Mouse (Mus musculus): ENCODE measurements around the gene Tsr1.

Gene Tsr1

DNA sequence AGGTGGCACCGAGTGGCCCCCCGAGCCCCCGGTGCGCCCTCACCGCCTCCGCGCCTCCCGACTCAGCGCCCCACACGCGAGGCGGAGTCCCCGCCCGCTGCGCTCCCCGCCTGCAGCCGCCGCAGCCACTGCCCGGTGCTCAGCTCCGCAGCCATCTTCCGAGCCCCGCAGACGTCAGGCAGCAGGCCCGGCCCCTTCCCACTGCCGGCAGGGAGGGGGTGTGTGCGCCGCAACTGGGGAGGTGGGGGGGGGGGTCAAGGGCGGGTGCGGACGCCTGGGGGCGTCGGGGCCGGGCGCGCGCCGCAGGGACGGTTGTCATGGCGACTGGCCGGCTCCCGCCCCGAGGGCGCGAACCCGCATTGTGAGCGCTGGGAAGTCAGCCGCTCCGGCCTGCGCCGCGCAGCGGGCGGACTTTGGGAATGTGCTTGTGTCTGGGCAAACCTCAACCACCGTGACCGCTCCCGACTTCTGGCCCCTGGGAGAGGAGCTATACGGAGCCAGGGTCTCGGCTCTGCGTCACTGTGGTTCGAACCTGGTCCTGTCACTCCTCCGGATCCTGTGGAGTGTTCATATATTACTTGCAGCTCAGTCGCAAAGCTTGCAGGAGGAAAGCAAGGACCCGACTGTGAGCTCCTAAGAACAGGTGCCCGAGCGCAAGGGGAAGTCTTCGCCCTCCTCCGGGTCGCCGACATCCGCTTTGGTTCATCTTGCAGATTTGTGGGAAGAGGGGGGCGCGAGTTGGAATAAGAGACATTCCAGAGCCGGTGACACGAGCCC is 782 bp upstream of the Tsr1 start, which contains the start of gene Sgsm2:
TSS of gene Sgsm2 (minus strand) at position 160 of the 777 bp plus-strand sequence.
- peak; percentile 83 for DNase-seq (ENCODE audit: low spot score in 2 of 2)

DNA sequence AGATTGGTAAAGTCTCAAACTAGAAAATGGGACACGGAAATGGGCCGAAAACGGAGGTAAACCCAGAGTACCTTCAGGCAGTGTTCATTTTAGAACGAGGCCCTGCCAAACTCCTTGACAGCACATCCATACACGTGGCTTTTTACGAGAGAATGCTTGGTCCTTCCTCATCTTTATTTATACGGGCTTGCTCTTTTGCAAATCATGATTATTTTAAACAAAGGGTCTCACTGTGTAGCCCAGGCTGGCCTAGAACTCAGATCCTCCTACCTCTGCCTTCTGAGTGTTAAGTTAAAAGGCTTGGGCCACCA is 601 bp downstream of the Tsr1 start:
- DNase-seq (ENCODE audit: low spot score in 2 of 2): no peak

DNA sequence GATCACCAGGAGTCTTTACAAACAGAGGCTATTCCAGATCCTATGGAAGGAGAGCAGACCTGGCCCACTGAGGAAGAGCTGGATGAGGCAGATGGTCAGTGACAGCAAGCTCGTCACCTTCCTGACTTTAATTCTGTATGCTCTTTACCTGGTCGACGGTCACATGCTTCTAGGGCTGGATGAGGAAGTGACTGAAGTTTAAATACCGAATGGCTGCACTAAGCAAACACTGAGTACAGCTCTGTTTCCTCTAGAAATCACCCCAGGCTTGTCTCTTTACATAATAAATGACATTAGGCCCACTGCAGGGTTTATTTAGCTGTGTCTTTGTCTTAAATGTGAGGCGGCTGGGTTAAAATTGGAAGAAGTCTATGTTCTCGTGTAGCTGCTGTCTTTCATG is 3.7 kb downstream of the Tsr1 start:
- no peak for DNase-seq (ENCODE audit: low spot score in 2 of 2)

DNA sequence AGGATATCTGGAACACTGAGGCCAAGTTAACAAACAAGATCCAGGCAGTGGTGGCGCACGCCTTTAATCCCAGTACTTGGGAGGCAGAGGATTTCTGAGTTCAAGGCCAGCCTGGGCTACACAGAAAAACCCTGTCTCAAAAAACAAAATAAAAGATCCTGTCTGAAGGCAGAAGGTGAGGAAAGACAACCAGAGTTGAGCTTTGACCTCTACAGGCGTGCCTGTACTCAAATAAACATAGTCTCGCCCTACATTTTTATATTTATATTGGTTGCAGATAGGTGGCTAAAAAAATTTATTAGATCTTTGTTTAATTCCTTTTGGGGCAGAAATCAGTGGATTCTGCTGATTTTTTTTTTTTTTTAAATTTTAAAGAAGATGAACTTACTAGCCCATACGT is 4.5 kb downstream of the Tsr1 start:
- no peak for DNase-seq (ENCODE audit: low spot score in 2 of 2)

DNA sequence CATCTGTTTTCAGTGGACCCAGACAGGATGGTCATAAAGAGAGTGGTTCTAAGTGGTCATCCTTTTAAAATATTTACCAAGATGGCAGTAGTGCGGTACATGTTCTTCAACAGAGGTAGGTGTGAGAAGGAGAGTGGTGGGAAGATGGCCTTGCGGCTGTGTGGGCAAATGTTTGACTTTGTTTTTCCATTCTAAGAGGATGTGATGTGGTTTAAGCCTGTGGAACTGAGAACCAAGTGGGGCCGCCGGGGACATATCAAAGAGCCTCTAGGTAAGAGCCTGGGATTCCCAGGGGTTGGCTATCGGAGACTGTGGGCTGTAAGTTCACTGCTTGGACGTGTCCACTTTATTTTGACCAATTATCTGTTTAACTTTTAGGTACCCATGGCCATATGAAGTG is 10.0 kb downstream of the Tsr1 start:
- DNase-seq (ENCODE audit: low spot score in 2 of 2): no peak

DNA sequence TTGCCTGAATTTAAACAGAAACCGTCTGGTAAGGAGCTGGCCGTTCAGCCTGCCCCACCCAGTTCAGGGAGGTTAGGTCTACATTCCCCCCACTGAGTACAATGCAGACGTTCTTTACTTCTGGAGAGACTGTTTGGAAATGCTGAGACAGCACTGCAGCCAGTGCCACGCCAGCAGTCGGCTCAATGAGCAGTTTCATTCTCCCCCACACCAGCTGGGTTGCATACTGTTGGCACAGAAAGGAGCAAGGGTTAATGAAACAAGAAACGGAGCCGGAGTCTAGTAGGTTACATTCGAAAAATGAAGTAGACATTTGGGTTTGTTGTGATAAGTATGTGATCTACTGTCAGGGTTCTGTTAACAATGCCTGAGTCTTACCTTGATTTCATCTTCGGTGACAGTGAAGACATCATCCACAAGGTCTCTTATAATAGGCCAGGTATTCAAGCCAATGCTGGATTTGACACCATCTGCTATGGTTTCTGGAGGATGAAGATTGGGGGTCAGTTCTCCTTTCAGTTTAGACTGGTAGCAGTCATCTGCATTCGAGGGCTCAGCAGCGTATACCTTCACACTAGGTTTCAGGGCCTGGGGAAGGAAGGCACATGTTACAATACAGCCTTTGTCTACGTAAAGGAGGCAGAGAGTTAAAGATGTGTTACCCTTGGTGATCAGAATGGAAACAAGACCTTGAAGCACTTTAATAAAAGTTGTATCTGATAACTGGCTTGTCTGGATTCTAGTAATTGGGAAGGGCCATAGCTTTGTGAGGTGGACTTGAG is 10.9 kb downstream of the Tsr1 start:
- no peak for DNase-seq (ENCODE audit: low spot score in 2 of 2)

DNA sequence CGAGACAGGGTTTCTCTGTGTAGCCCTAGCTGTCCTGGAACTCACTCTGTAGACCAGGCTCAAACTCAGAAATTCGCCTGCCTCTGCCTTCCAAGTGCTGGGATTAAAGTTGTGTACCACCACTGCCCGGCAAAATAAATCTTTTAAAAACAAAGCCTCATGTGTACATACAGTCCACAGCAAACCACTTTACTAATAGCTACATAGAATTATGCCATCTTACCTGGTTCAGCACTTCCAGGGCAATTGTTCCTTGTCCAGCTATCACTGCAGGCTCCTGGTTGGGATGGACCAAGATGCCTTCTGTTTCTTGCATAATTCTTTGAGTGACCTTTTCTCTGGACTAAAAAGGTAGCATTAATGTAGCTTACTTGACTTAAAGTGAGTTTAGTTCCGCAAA is 12.1 kb downstream of the Tsr1 start:
- DNase-seq (ENCODE audit: low spot score in 2 of 2): no peak

DNA sequence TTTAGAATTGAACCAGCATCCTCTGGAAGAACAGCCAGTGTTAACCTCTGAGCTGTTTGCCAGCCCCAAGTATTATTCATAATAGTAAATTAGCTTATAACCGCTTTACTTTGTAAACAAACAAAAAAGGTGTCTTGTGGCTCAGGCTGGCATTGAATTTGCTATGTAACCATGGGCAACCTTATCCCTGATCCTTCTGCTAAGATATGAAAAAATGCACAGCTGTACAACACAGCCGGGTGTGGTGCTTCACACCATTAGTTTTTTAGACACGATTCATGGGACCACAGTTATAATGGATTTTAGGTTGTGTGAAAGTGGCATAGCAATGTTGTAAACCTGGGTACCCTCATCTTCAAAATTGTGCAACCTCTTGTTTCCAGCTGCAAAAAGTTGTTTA is 14.6 kb downstream of the Tsr1 start:
- DNase-seq (ENCODE audit: low spot score in 2 of 2): no peak

DNA sequence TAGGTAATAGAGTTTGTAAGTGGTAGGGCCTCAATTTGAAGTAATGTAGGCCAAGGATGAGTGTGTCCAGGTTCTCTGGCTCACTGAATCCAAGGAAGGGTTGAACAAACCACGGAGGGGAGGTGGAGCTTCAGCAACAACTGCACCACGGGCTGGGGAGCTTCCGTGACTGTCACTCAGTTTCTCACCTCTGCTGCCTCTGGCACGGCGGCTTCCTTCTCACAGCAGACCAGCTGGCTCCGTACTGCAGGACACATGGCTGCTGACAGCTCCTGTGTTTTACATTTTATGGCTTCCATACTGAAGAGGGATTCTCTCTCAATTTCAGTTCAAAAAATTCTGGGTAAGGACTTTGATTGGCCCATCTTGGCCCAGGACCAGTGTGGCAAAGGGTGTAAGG is 21.4 kb downstream of the Tsr1 start:
- no peak for DNase-seq (ENCODE audit: low spot score in 2 of 2)

DNA sequence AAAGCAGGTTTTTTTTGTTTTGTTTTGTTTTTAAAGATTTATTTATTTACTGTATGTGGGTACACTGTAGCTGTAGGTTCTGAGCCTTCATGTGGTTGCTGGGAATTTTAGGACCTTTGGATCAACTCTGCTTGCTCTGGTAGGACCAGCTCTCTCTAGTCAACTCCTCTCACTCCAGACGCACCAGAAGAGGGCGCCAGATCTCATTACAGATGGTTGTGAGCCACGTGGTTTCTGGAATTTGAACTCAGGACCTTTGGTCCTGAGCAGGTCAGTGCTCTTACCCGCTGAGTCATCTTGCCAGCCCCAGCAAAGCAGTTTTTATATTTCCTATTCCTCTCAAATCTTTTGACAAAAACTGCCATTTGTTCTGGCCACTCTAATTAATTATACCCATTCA is 26.3 kb downstream of the Tsr1 start:
- no peak for DNase-seq (ENCODE audit: low spot score in 2 of 2)

DNA sequence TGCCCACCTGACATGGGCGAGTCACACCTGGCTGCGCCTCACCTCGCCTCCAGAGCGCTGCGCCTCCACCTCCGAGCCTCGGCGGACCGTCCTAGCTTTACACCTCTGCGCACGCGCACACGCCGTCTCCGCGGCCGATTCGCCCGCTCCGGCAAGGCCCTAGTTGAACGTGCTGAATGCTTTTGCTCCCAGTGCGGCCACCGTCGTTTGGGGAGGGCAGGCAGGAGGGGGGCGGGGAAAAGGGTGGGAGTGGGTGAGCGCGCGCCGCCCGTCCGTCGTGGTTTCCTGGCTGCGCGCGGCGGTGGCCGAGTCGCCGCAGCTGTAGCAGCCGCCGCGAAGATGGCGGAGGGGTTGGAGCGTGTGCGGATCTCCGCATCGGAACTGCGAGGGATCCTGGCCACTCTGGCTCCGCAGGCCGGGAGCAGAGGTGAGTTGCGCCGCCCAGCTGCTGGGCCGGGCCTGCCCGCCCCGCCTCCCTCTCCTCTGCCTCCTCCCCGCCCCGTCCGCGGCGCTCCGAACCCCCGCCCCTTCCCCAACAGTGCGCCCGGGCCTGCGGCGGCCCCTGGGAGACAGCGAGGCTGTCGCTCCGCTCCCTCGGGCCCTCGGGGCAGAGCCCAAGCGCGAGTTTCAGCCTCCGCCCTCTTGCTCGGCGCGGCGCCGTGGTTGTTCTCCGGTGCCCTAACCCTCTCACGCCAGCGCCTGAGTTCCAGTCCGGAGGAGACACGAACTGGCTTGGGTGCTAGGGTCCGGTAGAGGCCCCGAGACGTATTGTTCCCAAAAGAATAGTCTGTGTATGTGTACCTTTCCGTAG is 27.9 kb downstream of the Tsr1 start, which contains the start of the genes Smg6 and Srr:
TSS of gene Smg6 (plus strand) at position 247 of the 811 bp plus-strand sequence.
TSS of gene Srr (minus strand) at position 372 of the 811 bp plus-strand sequence.
- DNase-seq (ENCODE audit: low spot score in 2 of 2): peak; percentile 97 to 98

DNA sequence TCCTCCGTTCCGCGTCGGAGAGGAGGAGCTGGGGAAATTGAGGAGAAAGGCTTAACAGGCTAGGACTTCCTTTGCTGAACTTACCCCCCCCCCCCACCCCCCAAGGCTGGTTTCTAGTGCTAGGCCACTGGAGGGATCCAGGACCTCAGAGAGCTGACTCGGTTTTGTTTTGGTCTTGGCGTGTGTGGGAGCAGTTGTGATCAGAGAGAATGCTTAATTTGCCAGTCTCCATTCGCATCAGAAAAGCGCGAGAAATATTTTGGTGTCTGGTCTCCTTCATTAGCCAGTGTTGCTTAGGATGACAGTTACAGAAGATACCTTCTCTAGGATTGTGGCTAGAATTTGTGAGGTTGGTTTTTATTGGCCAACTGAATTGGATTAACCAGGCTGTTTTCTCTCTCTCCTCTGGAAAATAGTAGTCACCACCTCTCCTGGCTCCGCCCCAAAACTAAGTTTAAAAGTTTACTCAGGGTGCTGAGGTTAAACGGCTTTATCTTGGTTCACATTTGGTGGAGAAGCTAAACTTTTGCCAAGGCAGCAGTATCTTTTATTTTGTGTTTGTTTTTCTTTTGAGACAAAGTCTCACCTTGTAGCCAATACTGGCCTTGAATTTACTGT is 28.6 kb downstream of the Tsr1 start:
- no peak for DNase-seq (ENCODE audit: low spot score in 2 of 2)

DNA sequence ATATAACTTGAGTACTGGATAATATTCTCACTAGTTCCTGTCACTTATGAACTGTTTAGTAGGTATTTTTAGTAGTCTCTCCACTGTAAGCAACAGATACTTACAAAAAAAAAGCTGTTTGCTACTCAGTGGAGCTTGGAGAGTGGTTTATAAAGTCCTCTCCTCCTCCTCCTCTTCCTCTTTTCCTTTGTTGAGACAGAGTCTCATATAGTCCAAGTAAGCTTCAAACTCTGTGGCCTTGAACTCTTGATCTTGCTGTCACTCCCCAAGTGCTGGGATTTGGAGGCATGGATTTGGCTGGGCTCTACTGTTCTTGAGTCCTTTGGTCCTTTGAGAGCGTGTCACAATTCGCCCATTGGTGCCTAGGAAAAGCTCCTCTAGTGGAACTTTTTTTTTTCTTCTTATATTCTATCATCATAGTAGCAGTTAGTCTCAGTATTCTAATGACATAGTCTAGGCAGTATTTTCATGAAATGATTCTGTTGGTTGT is 29.4 kb downstream of the Tsr1 start:
- DNase-seq (ENCODE audit: low spot score in 2 of 2): no peak

DNA sequence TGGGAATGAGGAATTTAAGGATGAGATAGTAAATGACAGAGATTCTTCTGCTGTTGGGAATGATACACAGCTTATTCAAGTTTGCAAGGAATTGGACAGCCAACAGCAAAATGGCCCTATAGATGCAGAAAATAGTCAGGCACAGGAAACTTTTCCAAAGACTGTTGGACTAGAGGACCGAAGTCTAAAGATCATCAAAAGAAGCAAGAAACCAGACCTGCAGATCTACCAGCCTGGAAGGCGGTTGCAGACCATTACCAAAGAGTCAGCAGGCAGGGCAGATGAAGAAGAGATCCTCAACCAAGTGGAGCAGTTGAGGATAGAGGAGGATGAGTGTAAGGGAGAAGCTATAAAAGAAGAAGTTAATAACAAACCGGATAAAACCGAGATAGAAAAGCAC is 31.2 kb downstream of the Tsr1 start:
- no peak for DNase-seq (ENCODE audit: low spot score in 2 of 2)

DNA sequence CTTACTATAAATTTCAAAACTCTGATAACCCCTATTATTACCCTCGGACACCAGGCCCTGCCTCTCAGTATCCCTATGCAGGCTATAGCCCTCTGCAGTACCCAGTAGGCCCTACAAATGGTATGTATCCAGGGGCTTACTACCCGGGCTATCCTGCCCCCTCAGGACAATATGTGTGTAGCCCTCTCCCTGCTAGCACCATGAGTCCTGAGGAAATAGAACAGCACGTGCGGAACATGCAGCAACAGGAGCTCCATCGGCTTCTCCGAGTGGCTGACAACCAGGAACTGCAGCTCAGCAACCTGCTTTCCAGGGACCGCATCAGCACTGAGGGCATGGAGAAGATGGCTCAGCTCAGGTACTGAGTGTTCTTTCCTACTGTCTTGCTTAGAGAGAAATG is 32.5 kb downstream of the Tsr1 start:
- DNase-seq (ENCODE audit: low spot score in 2 of 2): no peak

DNA sequence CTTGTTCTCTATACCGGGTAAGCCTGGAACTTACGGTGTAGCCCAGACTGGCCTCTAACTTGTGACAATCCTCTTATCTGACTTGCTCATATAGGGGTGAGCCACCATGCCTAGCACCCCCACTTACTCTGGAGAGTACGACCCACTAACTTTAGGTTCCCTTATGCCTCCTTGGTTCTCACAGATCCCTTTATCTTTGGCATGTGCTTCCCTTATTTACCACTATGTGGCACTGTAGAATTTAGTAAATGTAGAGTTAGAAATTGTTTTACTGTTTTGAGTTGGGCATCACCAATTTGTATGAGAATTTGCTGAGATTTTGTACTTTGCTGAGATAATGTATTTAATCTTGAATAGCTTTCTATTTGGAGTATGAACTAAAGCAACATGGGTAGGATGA is 48.5 kb downstream of the Tsr1 start:
- no peak for DNase-seq (ENCODE audit: low spot score in 2 of 2)

DNA sequence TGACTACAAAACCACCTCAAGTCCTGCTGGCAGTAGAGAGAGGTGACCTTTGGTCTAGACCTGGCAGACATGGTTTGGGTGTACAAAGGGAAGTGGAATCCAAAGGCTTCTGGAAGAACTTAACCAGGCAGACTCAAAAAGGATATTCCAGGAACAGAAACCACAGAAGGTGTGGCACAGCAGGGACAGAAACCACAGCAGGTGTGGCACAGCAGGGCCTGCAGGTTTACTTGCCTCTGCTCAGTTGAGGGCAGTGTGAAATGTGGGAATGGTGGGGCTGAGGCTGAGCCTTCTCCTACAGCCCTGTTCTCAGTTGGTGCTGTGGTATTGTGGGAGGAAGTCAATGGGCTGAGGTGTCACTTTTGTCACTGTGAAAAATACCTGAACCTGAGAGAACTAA is 57.0 kb downstream of the Tsr1 start:
- no peak for DNase-seq (ENCODE audit: low spot score in 2 of 2)

DNA sequence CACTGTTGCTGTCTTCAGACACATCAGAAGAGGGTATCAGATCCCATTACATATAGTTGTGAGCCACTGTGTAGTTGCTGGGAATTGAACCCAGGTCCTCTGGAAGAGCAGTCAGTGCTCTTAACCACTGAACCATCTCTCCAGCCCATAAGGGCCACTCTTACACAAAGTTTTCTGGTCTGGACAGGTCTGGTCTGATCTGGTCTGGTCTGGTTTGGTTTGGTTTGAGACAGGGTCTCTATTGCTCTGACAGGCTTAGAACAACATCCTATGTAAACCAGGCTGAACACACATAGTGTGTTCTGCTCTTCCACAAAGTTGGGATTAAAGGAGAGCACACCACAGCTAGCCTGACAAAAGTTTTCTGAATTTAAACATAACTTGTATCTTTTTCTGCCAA is 58.1 kb downstream of the Tsr1 start:
- DNase-seq (ENCODE audit: low spot score in 2 of 2): no peak

DNA sequence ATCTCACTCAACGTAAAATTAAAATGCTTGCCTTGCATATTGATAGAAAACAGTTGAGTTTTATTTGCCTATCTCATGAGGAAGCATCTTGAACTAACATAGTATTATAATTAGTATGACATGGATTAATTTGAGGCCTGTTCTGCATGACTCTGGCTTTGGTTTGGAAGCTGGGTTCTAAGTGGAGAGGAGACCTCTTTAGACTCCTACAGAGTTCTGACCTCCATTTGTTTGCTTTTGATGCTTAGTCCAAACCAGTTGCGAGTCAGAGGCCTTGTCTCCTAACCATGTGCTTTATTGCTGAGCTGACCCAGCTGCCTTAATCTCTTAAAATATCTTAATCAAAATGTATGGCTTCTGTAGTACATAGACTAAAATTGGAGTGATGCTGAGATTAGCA is 59.7 kb downstream of the Tsr1 start:
- DNase-seq (ENCODE audit: low spot score in 2 of 2): no peak

Measured in right cerebral cortex, postnatal 10 days (tissue).